Mouse (Mus musculus) brown adipose tissue, adult 24 weeks (tissue): ENCODE data around the gene Ccdc107. TPM values are rescaled to one million over a fixed set of nuclear protein-coding genes. Genes with fewer than 3 reads are reported as not detected.
"Not testable (repeated sequence)": the region's sequence is repeated elsewhere in the genome, so short reads cannot be mapped to it uniquely, and the experiment has no call there.

Source experiments
- H3K27ac ChIP-seq: fragments of 200-500 bp; replicated peaks from 2 replicates; pipeline ENCODE4 v1.5.1; 2012; ENCODE audit warnings: low read depth, mild to moderate bottlenecking, low read length
- H3K4me1 ChIP-seq: fragments of 200-500 bp; 2 replicates; pipeline ENCODE4 v1.6.1; 2012; ENCODE audit warnings: low read length, mixed read lengths; ENCODE audit not compliant: control insufficient read depth, insufficient read depth, insufficient read length
- H3K4me3 ChIP-seq: fragments of 200-500 bp; 2 replicates; pipeline ENCODE4 v1.5.1; 2012; ENCODE audit warnings: low read depth, mild to moderate bottlenecking, low read length, moderate library complexity; ENCODE audit not compliant: insufficient read depth
- polyA plus RNA-seq: library from polyadenylated mRNA; stranded (reverse); fragments of >200 nt; gene quantifications from 2 replicates; pipeline ENCODE4 v1.2.4, GENCODE M21; 2012; ENCODE audit not compliant: missing spikeins, insufficient read depth, insufficient read length

Ccdc107 gene
- polyA plus RNA-seq, 1 experiment, result 31.3 TPM

DNA sequence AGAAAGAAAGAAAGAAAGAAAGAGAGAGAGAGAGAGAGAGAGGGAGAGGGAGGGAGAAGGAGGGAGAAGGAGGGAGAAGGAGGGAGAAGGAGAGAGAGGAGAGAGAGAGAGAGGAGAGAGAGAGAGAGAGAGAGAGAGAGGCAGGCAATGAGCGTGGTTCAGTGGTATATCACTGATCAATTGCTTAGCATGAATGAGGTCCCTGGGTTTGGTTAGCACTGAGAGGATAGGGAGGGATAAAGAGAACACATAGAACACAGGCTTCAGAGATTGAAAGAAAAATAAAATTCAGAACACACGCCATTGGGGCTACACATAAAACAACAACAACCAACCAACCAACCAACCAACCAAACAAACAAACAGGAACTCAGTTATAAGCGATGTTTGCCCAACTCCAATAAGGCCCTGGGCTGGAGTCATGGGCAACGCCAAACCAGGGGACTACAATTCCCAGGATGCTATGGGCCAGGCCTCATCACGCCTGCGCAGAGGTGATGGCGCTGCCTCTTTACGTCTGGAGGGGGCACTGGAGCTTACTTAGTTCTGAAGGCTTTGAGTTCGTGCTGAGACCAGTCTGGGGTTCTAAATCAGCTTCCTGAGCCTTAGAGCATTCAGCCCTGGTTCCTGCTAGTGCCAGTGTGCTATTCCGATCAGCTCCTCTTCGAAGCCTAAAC, 14.7 kb upstream of the Ccdc107 start:
- Histone ChIP-seq H3K4me1 (no peaks in the 10 kb centered on the region), H3K27ac (peak overlapping the region; percentile 64), H3K4me3 (peak overlapping the region; percentile 49)

DNA sequence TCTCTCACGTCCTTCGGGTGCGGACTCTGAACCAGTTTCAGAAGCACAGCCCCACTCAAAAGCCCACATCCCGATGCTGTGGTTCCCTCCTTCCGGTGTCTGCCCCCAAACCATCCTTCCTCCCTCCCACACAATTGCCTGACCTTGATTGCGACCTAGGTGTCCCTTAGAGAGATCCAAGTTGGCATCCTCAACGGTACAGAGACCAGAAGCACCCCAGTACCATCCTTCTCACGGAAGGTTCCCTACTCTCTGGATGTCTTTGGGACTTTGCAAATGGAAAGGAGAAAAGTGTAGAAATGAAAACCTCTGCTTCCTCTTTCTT, 14.2 kb upstream of the Ccdc107 start:
- H3K4me3 ChIP-seq, result peak overlapping the region; percentile 49
- peak overlapping the region; percentile 64 for H3K27ac ChIP-seq
- H3K4me1 ChIP-seq, result no peaks in the 10 kb centered on the region

DNA sequence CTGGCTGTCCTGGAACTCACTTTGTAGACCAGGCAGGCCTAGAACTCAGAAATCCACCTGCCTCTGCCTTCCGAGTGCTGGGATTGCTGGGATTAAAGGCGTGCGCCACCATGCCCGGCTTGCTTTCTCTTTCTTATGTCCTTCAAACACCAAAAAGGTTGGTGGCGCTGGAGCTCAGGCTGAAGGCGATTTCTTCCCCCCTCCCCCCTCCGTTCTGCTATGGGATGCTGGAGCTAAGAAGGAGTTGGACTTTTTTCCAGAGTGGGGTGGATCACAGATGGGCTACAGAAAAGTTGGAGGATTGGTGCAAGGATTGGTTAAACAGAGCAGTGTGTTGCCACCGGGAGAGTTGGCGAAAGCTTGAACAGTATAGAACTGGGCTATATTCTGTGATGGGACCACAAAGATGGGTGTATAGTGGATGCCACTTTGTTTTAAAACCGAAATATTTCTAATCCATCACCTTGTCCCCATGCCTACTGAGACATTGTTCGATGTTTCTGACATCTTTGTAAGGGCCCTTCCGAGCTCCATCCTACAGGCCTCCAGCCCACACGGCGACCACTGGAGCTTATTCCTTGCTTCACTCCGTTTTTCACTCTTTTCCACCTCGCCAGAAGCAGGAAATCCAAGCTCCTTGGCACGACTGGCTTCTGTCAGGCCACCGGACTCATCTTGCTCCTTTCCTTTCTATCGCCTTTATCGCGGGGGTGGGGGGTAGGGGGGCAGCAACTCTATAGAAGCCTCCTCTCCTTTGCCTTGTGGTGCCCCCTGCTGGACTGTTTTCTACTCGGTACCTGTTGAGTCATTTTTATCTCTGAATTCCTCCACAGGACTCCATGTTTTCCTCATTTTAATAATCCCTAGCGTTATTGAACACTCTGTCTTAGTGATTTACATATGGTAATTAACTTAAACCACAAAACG, 13.5 kb upstream of the Ccdc107 start:
- Histone ChIP-seq H3K27ac (no peak overlapping the region), H3K4me3 (peak overlapping the region; percentile 34; the same call in 1 of the 2 replicates)

DNA sequence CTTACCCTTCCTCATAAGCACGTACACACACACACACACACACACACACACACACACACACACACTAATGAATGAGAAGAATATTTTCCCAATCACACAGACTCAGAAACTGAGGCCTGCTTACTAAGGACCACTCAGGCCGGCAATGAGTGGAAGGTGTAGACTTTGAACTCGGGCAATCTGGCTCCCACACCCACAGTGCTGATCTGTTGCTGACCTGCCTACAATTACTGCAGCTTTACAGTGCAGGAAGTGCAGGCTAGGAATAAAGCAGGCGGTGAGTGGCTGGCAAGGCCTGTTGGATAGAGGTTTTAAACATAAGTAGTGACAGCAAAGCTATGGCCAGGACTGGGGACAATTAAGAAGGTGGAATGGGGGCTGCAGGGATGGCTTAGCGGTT, 11.7 kb upstream of the Ccdc107 start:
- no peak overlapping the region for H3K4me3 ChIP-seq
- H3K27ac ChIP-seq, result no peak overlapping the region
- H3K4me1 ChIP-seq, result no peaks in the 10 kb centered on the region

More for the DNA sequence above, 13.5 kb upstream of the Ccdc107 start:
- no peaks in the 10 kb centered on the region for H3K4me1 ChIP-seq

DNA sequence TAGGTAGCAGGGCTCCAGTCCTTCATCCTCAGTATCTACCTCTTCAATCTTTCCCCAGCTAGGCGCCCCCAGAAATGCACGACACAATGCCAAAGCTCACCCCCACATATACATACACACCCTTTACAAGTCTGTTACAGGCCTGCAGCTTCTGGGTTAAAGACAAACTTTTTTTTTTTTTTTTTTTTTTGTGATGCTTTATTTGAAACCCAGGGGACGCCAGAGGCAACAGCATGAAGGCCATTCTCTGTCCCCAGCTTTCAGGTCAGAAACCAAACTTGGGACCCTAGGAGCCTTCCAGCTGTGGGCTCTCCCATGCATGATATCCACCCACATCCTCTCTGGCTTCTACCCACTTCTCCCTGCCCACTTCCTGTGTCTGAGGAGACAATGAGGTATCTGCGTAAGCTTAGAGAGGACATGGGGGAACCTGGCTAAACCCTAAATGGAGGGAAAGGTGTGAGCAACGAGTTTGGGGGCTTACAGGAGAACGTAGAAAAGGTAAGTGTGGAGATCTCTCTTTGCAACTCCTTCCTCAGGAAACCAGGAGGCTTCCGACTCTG, 10.7 kb upstream of the Ccdc107 start:
- Histone ChIP-seq H3K27ac (no peak overlapping the region), H3K4me1 (no peaks in the 10 kb centered on the region), H3K4me3 (no peak overlapping the region)

DNA sequence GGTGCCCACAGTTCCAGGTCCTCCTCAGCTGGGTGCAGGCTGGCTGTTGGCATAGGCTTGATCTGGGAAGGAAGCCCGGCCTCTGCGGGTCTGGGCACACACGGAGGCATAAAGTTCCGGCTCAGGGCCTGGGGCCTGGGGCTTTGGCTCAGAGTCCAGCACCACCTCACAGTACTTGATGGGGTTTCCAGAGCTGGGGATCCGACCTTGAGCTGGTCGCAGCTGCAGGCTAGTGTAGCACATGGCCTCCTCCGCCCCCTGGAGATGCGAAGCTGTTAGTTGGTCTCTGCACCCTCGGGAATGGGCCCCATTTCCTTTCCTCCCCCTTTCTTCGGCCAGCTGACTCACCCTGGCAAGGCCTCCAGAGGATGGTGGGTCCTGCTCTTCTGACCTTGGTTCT, 10.1 kb upstream of the Ccdc107 start:
- no peaks in the 10 kb centered on the region for H3K4me1 ChIP-seq
- no peak overlapping the region for H3K4me3 ChIP-seq
- H3K27ac ChIP-seq, result no peak overlapping the region

DNA sequence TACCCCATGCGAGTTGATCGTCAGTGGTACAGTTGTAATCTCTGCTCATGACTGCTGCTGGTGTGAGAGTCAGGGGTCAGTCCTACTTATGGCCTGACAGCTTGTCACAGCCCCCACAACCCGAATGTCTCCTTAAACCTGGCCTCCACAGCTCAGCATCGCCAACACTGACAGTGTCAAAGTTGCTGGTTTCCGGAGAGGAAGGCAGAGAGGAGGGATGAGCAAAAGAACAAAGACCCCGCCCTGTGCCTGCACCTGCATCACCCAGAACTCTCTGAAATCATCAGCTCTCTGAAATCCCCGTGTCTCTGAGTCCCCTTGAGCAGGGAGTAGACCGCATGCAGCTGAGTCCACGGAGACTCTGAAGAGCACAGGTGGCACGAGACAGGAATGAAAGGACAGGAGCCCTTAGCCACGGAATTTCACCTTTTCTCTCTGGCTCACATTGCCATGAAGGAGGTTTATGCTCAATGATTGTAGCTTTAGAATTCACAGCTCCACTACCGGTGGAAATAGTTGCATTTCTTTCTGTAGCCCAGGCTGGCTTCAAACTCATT, 9.1 kb upstream of the Ccdc107 start, which contains the start of gene Sit1:
Sit1 (minus strand) TSS at position 200 of the 557 bp plus-strand sequence.
- Histone ChIP-seq H3K4me3 (no peak within 1 kb of the TSS), H3K4me1 (no peaks in the 10 kb centered on the region), H3K27ac (no peak within 1 kb of the TSS)

DNA sequence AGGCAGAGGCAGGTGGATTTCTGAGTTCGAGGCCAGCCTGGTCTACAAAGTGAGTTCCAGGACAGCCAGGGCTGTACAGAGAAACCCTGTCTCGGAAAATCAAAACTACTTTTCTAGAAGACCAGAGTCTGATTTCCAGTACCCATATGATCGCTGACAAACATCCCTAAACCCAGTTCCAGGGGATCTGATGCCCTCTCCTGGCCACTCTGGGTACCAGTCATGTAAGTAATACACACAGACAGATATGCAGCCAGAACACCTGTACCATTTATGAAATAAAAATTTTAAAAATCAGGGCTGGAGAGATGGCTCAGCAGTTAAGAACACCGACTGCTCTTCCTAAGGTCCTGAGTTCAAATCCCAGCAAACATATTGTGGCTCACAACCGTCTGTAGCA, 7.0 kb upstream of the Ccdc107 start:
- H3K4me1 ChIP-seq, H3K27ac ChIP-seq, H3K4me3 ChIP-seq: not testable (repeated sequence)

DNA sequence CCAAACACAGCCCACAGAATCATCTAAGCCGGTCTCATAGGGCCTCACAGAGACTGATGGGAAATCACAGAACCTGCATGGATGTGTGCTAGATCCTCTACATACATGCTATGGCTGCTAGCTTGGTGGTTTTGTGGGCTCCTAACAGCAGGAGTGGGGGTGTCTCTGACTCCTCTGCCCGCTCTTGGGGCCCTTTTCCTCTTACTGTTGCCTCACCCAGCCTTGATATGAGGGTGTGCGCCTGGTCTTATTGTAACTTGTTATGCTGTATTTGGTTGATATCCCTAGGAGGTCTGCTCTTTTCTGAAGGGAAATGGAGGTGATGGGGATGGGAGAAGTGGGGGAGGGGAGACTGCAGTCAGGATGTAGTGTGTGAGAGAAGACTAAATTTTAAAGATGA, 3.1 kb upstream of the Ccdc107 start:
- H3K4me1 ChIP-seq, result no peaks in the 10 kb centered on the region
- no peak overlapping the region for H3K27ac ChIP-seq
- H3K4me3 ChIP-seq, result no peak overlapping the region

DNA sequence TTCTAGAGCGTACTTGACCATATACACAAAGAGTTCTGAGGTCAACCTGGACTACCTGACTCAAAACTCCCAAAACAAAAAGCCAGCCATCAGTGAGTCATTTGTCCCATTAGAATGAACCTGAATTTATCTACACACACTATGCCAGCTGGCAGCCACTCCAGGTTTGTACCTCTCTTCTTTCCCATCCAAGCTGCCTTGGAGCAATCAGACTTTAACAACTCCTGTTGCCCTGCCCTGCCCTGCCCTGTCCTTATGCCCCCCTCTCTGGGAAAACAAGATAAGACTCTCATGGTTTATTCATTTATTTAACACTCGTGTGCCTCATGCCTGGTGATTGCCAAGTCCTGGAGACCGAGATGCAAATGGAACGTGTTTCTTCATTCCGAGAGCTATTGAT, 1.9 kb upstream of the Ccdc107 start:
- H3K4me1 ChIP-seq, result no peaks in the 10 kb centered on the region
- H3K27ac ChIP-seq, result no peak overlapping the region
- H3K4me3 ChIP-seq, result no peak overlapping the region

DNA sequence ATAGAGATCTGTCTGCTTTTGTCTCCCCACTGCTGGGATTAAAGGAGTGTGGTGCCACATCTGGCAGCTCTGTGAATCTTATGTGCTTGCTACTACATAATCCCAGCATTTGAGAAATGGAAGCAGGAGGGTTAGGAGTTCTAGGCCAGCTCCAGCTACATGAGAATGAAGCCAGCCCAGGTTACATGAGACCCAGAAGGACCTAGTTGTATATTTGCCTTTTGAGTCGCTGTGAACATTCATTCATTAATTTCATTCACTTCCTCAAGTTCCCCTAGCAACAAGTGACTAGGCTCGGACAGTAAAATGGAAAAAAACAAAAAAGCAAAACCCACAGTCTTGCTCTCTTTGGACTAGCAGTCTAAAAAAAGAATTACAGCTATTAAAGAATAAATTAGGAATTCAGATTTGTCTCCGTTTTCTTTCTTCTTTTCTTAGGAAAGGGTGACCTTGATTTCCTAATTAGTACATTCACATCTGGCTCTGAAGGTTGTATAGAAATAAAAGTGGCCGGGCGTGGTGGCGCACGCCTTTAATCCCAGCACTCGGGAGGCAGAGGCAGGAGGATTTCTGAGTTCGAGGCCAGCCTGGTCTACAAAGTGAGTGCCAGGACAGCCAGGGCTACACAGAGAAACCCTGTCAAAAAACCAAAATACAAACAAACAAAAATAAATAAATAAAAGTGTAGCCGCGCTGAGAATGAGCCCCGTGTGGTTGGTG, 439 bp upstream of the Ccdc107 start:
- H3K27ac ChIP-seq, result no peak overlapping the region
- H3K4me1 ChIP-seq, result no peaks in the 10 kb centered on the region
- peak overlapping the region; percentile 25 for H3K4me3 ChIP-seq

DNA sequence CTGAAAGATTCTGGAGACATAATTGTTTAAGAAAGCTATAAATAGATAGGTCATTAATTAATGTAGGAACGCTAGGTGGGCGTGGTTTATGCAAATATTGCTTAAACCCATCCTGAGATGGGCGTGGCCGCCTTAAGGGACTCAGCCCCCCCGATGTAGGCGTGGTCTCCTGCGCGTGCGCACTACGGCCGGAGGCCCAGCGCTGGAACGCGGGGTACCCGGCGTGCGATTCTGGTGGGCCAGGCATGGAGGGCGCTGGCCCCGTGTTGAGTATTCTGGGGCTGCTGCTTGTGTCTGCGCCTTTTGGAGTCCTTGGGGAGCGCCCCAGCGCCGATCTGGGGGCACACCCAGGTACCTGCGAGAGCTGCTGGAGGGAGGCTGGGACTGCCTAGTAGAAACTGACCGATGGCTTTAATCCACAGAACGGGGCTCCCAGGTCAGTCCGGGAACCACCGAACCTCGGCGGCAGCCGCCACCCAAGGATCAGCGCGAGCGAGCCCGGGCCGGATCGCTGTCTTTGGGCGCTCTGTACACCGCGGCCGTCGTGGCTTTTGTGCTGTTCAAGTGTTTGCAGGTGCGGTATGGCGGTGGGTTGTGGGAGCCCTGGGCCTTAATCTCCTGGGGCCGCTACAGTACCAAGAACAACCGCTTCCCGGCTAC, 616 bp downstream of the Ccdc107 start:
- Histone ChIP-seq H3K4me3 (peak overlapping the region; percentile 95), H3K27ac (0 out of 2 replicates have a peak overlapping the region, but pooled peaks have one; percentile 22), H3K4me1 (no peaks in the 10 kb centered on the region)

DNA sequence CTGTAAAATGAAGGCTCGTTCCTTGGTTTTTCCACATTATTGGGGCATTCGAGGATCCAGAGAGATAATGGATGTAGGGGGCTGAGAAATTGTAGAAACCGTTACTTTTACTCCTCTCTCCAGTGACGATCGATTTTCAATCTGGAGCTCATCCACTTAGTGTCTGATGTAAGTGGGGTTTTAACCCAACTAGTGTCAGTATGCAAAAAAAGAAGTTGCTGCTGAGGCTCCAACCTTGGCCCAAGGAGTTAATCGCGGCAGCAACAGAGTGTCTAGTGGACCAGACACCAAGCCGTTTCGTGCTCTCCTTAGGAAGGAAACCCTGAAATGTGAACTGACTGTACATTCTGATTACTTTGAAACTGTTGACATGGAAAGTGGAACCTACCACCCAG, 1.1 kb downstream of the Ccdc107 start:
- H3K27ac ChIP-seq, result no peak overlapping the region
- H3K4me1 ChIP-seq, result no peaks in the 10 kb centered on the region
- H3K4me3 ChIP-seq, result peak overlapping the region; percentile 95

DNA sequence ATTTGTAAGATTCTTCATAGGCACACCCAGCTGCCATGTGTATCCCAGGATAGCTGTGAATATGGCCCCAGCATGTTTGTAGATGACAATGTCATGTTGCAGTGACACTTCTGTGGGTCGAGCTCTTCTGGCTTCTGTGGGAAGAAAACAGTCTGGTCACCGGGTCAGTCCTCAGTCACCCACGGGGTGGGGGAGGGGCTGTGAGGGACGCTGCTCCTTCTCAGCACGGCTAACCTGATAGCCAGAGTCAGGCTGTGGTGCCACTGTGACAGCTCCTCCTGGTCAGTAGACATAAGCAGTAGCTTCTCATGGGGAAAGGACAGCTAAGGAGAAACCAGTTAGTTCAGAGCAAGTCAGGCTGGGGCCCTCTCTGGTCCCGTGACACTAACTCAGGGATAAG, 3.9 kb downstream of the Ccdc107 start:
- no peaks in the 10 kb centered on the region for H3K4me1 ChIP-seq
- no peak overlapping the region for H3K4me3 ChIP-seq

More for the DNA sequence above, 3.9 kb downstream of the Ccdc107 start:
- H3K27ac ChIP-seq, result no peak overlapping the region
